Mouse (Mus musculus): Measurements from ENCODE around the gene Nckap5l.

- TF ChIP-seq CTCF (IDR thresholded peaks at IDR 0.05) (no peak), EP300 (IDR thresholded peaks at IDR 0.05) (no peak)
Observed at GRCm38 (mm10) chr15:99387976-99388375, 69.6 kb downstream of the Nckap5l start.
